Mouse (Mus musculus): ENCODE results near the gene Slc26a8. TPM values are rescaled to one million over a fixed set of nuclear protein-coding genes. Genes with fewer than 3 reads are reported as not detected.
"Not testable (repeated sequence)": the region's sequence is repeated elsewhere in the genome, so short reads cannot be mapped to it uniquely, and the experiment has no call there.

The Slc26a8 gene
- polyA plus RNA-seq (2014; fragmentation: Nextera tagmentation; extraction: Ambion mirVana): 0.14 and 0.84 TPM in 2 replicates

DNA sequence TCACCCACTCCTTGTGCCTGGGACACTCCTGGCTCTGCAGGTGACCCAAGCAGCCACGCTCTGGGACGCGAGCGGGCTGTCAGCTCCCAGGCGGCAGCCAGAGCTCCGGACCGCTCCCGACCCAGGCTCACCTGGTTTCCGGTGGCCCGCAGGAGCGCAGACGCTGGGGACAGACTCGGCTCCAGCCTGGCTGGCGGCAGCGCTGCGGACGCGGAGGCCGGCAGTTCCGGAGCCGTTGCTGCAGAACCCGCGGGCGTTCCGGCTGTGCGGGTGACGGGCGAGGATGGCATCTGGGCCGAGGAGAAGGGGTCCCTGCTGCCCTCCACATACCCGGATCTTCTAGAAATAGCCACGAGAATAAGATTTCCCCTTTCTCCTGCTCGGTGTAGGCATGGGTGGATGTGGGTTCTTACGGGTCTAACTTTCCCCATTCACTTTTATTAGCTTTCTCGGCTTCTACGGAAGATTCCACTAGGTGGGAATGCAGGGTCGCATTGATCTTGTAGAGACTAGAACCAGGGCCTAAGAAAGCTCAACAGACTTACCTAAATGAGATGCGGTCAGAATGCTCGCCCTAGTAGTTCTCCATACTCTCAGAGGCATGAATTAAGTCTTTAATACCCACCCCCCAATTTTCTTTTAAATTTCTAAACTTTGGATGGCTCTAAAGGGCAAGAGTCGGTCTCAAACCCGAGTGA lies at the start of gene Slc26a8:
Gene Slc26a8 (minus strand): TSS at position 648 of the 698 bp plus-strand sequence.
- Histone ChIP-seq H3K4me3 (ENCODE audit: low read depth, low read length) (peak within 1 kb of the TSS; percentile 99), H3K4me2 (peak within 1 kb of the TSS; percentile 96), H3K9me3 (replicated peaks; ENCODE audit: control insufficient read depth, low read length) (no peaks in the 10 kb centered on the region), H3K9ac (ENCODE audit: low read depth, low read length) (peak within 1 kb of the TSS; percentile 79), H3K4me1 (ENCODE audit: control insufficient read depth, insufficient read depth, low read length) (peaks cover 19% of the 10 kb centered on the region), H3K27ac (ENCODE audit: low read depth, low read length) (peak within 1 kb of the TSS; percentile 62; the same call in 1 of the 2 replicates), H3K27me3 (ENCODE audit: control insufficient read depth, insufficient read depth, low read length) (peaks cover 2% of the 10 kb centered on the region; the same call in 1 of the 2 replicates), H3K36me3 (ENCODE audit: control insufficient read depth, insufficient read depth, low read length) (no peaks in the 10 kb centered on the region)
- 9% methylated on average over 40 of the region's 40 CpGs for WGBS (ENCODE audit: insufficient replicate concordance)
- no peak for ATAC-seq (replicated peaks; ENCODE audit: insufficient number of reproducible peaks, low FRiP score, low TSS enrichment)

DNA sequence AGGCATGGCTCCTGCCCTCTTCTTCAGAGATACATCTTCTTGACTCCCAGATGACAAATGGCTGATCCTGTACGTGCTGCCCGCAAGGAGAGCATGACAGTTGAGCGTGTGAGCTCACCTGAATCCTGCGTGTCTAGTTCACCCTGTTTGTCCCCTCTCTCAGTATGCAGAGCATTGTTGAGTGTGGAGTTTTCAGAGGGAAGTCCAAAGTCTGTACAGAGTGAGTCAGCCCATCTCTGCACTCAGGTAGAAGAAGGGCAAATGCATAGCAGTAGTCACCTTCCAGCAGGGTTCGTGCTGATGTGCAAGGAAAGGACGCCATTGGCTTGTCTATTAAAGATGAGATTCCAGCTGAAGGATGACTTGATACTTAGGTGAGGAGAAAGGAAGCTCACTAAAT lies 49.2 kb upstream of the Slc26a8 start:
- Histone ChIP-seq H3K27ac (ENCODE audit: low read depth, low read length) (no peak overlapping the region), H3K4me2 (no peak overlapping the region), H3K4me3 (ENCODE audit: low read depth, low read length) (no peak overlapping the region), H3K27me3 (ENCODE audit: control insufficient read depth, insufficient read depth, low read length) (no peaks in the 10 kb centered on the region), H3K36me3 (ENCODE audit: control insufficient read depth, insufficient read depth, low read length) (peaks cover 29% of the 10 kb centered on the region), H3K9me3 (replicated peaks; ENCODE audit: control insufficient read depth, low read length) (no peaks in the 10 kb centered on the region), H3K4me1 (ENCODE audit: control insufficient read depth, insufficient read depth, low read length) (no peaks in the 10 kb centered on the region), H3K9ac (ENCODE audit: low read depth, low read length) (no peak overlapping the region)
- ATAC-seq (replicated peaks; ENCODE audit: insufficient number of reproducible peaks, low FRiP score, low TSS enrichment): no peak
- 92% methylated on average over 6 of the region's 6 CpGs for WGBS (ENCODE audit: insufficient replicate concordance)

DNA sequence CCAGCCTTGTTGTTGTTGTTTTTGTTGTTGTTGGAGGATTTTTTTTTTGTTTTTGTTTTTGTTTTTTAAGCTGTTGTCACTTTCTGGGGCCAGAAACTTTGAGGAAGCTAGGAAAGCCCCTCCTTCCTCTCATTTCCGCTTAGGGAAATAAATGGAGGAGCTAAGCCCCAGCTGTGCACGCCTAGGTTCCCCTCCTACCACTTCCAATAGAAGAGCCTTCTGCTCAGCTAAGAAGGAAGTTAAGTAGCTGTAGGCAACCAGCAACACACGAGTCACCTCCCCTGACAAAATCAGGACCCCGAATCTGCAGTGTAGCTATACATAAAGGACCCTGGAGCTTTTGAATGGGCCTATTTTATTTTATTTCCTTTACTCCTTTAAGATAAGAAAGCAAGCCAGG lies 47.9 kb upstream of the Slc26a8 start:
- no peak overlapping the region for H3K9ac ChIP-seq (ENCODE audit: low read depth, low read length)
- H3K9me3 ChIP-seq (replicated peaks; ENCODE audit: control insufficient read depth, low read length): no peaks in the 10 kb centered on the region
- no peak for ATAC-seq (replicated peaks; ENCODE audit: insufficient number of reproducible peaks, low FRiP score, low TSS enrichment)
- 84% methylated on average over 4 of the region's 4 CpGs for WGBS (ENCODE audit: insufficient replicate concordance)
- H3K4me2 ChIP-seq: no peak overlapping the region
- H3K4me1 ChIP-seq (ENCODE audit: control insufficient read depth, insufficient read depth, low read length): no peaks in the 10 kb centered on the region
- no peaks in the 10 kb centered on the region for H3K27me3 ChIP-seq (ENCODE audit: control insufficient read depth, insufficient read depth, low read length)
- peaks cover 19% of the 10 kb centered on the region for H3K36me3 ChIP-seq (ENCODE audit: control insufficient read depth, insufficient read depth, low read length)
- H3K27ac ChIP-seq (ENCODE audit: low read depth, low read length): no peak overlapping the region
- no peak overlapping the region for H3K4me3 ChIP-seq (ENCODE audit: low read depth, low read length)

DNA sequence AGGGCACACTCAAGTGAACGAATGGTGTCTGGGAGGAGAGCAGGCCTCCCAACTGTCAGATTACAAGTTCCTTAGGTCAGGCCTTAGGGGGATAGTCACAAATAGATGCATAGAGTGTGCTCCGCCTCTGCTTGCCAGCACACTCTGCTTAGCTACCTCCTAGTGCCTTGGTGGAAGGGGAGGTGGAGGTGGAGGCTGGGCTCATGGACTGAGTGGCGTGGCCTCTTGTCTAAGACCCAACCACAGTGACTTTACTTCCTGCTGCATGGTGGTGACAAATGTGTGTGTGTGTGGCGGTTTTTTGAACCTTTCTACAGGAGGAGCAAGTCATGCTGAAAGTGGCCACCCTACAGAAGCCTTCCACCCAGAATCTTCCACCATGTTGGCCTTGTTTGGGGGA lies 46.5 kb upstream of the Slc26a8 start:
- ATAC-seq (replicated peaks; ENCODE audit: insufficient number of reproducible peaks, low FRiP score, low TSS enrichment): no peak
- WGBS (ENCODE audit: insufficient replicate concordance): 69% methylated on average over 4 of the region's 4 CpGs
- H3K36me3 ChIP-seq (ENCODE audit: control insufficient read depth, insufficient read depth, low read length): peaks cover 15% of the 10 kb centered on the region

DNA sequence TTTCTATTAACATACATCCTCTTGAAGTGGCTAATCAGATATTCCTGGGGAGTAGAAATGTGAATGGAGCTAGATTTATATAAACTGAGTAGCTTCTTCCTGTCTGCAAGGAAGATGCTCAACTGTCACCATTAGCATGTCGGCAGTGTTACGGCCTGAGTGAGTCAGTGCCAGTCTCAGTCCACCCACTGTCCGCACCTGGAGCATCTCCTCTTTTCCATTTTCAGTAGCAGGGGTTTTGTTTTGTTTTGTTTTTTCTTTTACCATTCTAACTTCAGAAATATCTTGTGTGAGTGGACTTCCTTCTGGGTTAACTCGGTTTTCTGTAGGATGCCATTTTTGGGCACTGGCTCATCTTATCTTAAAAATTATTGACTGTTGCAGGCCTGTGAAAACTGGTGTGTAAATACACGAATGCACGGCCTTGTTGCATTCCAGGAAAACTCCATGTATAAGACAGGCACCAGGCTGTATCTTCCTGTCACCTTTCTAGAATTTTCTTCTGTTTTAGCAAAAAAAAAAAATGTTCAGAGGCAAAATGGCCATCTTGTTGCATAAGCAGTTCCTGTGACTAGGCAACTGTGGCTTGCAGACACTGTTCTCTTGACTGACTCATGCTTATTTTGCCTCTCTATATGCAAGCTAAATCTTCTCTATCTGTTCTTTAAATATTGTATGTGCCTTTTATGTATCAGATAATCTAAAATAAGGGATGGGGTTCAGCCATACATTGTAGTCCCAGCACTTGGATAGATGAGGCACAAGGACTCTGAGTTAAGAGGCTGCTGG lies 45.5 kb upstream of the Slc26a8 start:
- WGBS (ENCODE audit: insufficient replicate concordance): 89% methylated on average over 6 of the region's 6 CpGs
- Histone ChIP-seq H3K27ac (ENCODE audit: low read depth, low read length) (no peak overlapping the region), H3K27me3 (ENCODE audit: control insufficient read depth, insufficient read depth, low read length) (no peaks in the 10 kb centered on the region), H3K4me2 (no peak overlapping the region), H3K9me3 (replicated peaks; ENCODE audit: control insufficient read depth, low read length) (no peaks in the 10 kb centered on the region), H3K36me3 (ENCODE audit: control insufficient read depth, insufficient read depth, low read length) (peaks cover 15% of the 10 kb centered on the region), H3K9ac (ENCODE audit: low read depth, low read length) (no peak overlapping the region), H3K4me1 (ENCODE audit: control insufficient read depth, insufficient read depth, low read length) (no peaks in the 10 kb centered on the region), H3K4me3 (ENCODE audit: low read depth, low read length) (no peak overlapping the region)
- no peak for ATAC-seq (replicated peaks; ENCODE audit: insufficient number of reproducible peaks, low FRiP score, low TSS enrichment)

More for the DNA sequence above, 46.5 kb upstream of the Slc26a8 start:
- H3K4me3 ChIP-seq (ENCODE audit: low read depth, low read length): no peak overlapping the region
- no peaks in the 10 kb centered on the region for H3K9me3 ChIP-seq (replicated peaks; ENCODE audit: control insufficient read depth, low read length)
- no peak overlapping the region for H3K9ac ChIP-seq (ENCODE audit: low read depth, low read length)
- H3K27ac ChIP-seq (ENCODE audit: low read depth, low read length): no peak overlapping the region
- no peak overlapping the region for H3K4me2 ChIP-seq
- H3K4me1 ChIP-seq (ENCODE audit: control insufficient read depth, insufficient read depth, low read length): no peaks in the 10 kb centered on the region
- no peaks in the 10 kb centered on the region for H3K27me3 ChIP-seq (ENCODE audit: control insufficient read depth, insufficient read depth, low read length)

DNA sequence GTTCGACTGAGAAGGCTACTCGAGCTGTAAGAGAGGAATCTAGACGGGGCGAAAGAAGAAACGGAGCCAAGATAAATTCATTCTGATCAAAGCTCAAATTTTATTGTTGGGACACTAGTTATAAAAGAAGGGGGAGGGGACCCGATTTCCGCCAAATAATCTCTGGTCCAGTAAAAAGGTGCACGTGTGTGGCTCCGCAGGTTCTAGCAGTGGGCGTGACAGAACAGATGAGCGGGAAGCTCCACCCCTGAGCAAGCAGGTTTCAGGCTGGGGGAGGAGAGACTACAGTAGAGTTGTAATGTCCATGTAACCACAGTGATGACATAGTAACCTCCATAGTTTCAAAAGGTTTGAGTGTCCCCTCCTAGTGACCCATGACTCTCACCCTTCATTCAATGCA lies 37.5 kb upstream of the Slc26a8 start:
- H3K4me2 ChIP-seq; H3K9me3 ChIP-seq (replicated peaks; ENCODE audit: control insufficient read depth, low read length); H3K27me3 ChIP-seq (ENCODE audit: control insufficient read depth, insufficient read depth, low read length); H3K9ac ChIP-seq (ENCODE audit: low read depth, low read length); ATAC-seq (replicated peaks; ENCODE audit: insufficient number of reproducible peaks, low FRiP score, low TSS enrichment); H3K4me1 ChIP-seq (ENCODE audit: control insufficient read depth, insufficient read depth, low read length); H3K27ac ChIP-seq (ENCODE audit: low read depth, low read length); H3K4me3 ChIP-seq (ENCODE audit: low read depth, low read length): not testable (repeated sequence)
- peaks cover 19% of the 10 kb centered on the region for H3K36me3 ChIP-seq (ENCODE audit: control insufficient read depth, insufficient read depth, low read length)
- 93% methylated on average over 11 of the region's 11 CpGs for WGBS (ENCODE audit: insufficient replicate concordance)

DNA sequence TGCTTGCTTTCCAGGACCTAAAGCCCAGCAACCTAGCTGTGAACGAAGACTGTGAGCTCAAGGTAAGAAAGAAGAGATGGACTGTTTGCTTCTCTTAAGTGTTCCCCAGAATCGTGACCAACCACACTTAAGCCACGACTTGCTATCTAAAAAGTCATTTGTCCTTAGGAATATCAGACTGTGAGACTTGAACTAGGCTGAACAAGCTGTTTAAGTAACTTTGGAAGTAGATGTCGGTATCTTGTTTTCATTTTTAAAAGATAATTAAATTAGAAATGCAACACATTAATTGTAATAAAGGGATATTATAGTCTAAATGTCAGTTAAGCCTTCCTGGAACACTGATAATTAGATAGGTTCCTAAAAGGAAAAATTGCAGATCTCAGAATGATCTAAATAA lies 35.8 kb upstream of the Slc26a8 start, which contains the start of gene AC170998.1:
Gene AC170998.1 (plus strand): TSS at position 301 of the 400 bp plus-strand sequence.
- WGBS (ENCODE audit: insufficient replicate concordance): 92% methylated on average over 4 of the region's 4 CpGs
- Histone ChIP-seq H3K9me3 (replicated peaks; ENCODE audit: control insufficient read depth, low read length) (no peaks in the 10 kb centered on the region), H3K4me3 (ENCODE audit: low read depth, low read length) (no peak within 1 kb of the TSS), H3K4me2 (no peak within 1 kb of the TSS), H3K27ac (ENCODE audit: low read depth, low read length) (no peak within 1 kb of the TSS), H3K36me3 (ENCODE audit: control insufficient read depth, insufficient read depth, low read length) (peaks cover 17% of the 10 kb centered on the region), H3K9ac (ENCODE audit: low read depth, low read length) (no peak within 1 kb of the TSS), H3K4me1 (ENCODE audit: control insufficient read depth, insufficient read depth, low read length) (peaks cover 9% of the 10 kb centered on the region), H3K27me3 (ENCODE audit: control insufficient read depth, insufficient read depth, low read length) (no peaks in the 10 kb centered on the region)
- no peak for ATAC-seq (replicated peaks; ENCODE audit: insufficient number of reproducible peaks, low FRiP score, low TSS enrichment)

DNA sequence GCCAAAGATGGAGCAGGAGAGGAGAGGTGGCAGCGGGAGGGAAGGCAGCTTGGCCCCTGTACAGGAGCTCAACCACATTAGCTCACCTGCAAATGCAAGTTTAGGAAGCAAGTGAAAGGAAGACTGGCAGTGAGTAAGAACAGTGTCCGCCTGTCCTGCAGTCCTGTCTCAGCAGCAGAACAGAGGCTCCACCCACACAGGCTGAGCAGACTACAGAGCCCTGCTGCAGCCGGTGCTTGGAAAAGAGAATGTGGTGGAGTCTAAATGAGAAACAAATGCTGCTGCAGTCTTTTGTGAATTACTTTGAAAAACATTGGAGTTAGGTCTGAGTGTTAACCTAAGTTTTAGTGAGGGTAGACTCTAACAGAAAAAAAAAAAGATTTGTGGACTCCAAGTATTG lies 27.5 kb upstream of the Slc26a8 start:
- H3K27me3 ChIP-seq (ENCODE audit: control insufficient read depth, insufficient read depth, low read length): no peaks in the 10 kb centered on the region
- no peak overlapping the region for H3K27ac ChIP-seq (ENCODE audit: low read depth, low read length)
- no peak overlapping the region for H3K4me2 ChIP-seq
- no peak overlapping the region for H3K4me3 ChIP-seq (ENCODE audit: low read depth, low read length)
- peaks cover 15% of the 10 kb centered on the region for H3K4me1 ChIP-seq (ENCODE audit: control insufficient read depth, insufficient read depth, low read length)
- H3K36me3 ChIP-seq (ENCODE audit: control insufficient read depth, insufficient read depth, low read length): peaks cover 12% of the 10 kb centered on the region
- 63% methylated on average over 3 of the region's 3 CpGs for WGBS (ENCODE audit: insufficient replicate concordance)
- H3K9ac ChIP-seq (ENCODE audit: low read depth, low read length): no peak overlapping the region
- H3K9me3 ChIP-seq (replicated peaks; ENCODE audit: control insufficient read depth, low read length): no peaks in the 10 kb centered on the region
- no peak for ATAC-seq (replicated peaks; ENCODE audit: insufficient number of reproducible peaks, low FRiP score, low TSS enrichment)
